Mouse (Mus musculus) yolk sac, embryonic 10.5 days (tissue): Measurements from ENCODE around the gene 4930555G01Rik.
A peak's percentile ranks its signal among the peaks of the same experiment; 100 is the strongest.
"Not testable (repeated sequence)": the region's sequence is repeated elsewhere in the genome, so short reads cannot be mapped to it uniquely, and the experiment has no call there.

ENCODE experiments used
- DNase-seq: peaks from one replicate; pipeline ENCODE4 v3.0.0-alpha.2; 2017; ENCODE audit warnings: low spot score

Gene 4930555G01Rik

DNA sequence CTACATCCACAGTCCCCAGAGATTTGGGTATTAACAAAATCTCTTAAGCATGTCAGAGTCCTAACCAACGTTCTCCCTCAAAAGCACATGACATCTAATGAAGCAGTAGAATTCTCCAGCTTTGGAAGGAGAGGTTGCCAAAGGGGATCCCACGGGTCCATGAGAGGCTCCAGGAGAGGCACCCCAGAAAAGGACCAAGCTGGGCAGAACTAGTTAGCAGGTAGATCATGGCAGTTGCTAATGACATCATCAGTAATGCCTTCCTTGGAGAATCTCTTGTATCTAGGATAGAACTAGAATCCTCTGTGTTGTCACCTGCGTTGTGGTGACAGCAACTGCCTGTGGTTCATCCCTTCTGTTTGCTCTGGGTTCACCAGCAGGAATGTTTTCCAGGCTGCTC lies at the start of gene 4930555G01Rik:
Gene 4930555G01Rik, plus strand, starts transcription at position 301 of the 400 bp plus-strand sequence.
- DNase-seq, result not testable (repeated sequence)

- not testable (repeated sequence) for DNase-seq
These were observed 34.8 kb upstream of the 4930555G01Rik start, which contains the start of gene Gm3298 for GRCm38 (mm10) chr14:5015591-5015990. Gm3298 (plus strand) TSS chr14:5015891.

DNA sequence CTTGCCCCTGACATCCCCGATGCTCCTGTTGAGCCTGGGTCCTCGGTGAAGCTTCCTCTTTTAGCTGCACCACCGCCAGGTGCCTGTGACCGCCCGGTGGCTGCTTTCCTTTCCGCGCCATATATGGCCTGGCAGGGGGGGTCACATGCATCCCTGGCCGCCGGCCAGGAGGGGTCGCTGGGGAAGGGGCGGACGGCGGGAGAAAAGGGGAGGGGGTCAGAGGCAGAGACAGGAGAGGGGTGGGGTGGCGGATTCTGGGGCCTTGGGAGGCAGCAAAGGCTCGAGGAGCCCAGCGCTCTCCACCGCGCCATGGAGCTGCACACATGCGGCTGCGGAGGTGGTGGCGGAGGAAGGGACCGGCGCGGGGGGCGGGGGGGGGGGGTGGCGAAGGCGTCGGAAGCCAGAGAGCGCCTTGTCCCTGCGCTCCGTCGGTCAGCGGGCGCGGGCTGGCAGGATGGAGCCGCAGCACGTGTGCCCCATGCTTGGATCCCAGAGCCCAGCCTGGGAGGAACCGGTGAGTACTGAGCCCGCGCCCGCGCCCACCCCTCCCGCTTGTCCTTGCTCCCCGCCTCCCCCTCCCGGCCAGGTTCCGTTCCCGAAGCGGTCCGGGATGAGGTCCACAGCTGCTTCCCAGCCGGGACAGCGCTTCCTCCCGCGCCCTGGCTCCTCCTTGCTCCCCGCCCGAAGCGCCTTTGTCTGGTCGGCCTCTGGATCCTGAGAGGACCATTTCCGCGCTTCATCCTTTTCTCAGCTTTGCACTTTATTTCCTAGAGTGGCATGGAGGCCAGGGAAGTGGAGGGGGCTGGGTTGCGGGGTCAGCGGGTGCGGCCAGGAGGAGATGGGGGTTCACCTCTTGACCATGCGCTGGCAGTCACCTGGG lies 20.4 kb downstream of the 4930555G01Rik start, which contains the start of gene Gm8281:
Gene Gm8281, plus strand, starts transcription at position 430 of the 880 bp plus-strand sequence.
- DNase-seq, result peak; percentile 5
